Mouse (Mus musculus) left cerebral cortex, adult 8-10 months (tissue): ENCODE measurements around the gene Rd3l. TPM values are rescaled to one million over a fixed set of nuclear protein-coding genes. Genes with fewer than 3 reads are reported as not detected.
A peak's percentile ranks its signal among the peaks of the same experiment; 100 is the strongest.

Experiments
- DNase-seq, 2 experiments: peaks; one replicate each; pipeline ENCODE4 v3.0.0; 2022; ENCODE audit warnings: low spot score in 2 of 2
- total RNA-seq, 4 experiments: library from RNA; stranded (reverse); gene quantifications; 2 replicates each; pipeline ENCODE4 v1.2.4; 2022

The Rd3l gene
- not detected for total RNA-seq

DNA sequence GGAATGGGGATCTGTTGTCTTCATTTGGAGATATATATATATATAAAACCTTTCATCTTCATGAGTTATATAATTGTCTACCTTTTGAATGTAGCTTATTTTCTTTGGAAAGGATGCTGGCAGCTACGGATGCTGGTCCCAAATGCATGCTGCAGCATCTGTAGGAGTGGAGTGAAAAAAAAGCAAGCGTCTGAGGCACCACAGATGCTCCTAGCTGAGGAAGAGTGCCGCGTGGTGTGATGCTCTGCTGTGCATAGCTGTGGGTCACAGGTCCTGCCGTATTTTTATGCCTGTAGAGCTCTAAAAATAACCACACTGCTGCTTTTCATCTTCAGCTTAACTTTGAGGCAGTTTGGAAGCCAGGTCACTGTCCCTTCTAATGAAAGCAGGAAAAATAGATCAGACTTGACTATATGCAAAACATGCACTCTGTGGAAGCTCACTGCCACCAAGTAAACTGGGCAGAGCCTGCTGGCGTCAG lies at the start of gene Rd3l:
Rd3l (minus strand) TSS at position 431 of the 481 bp plus-strand sequence.
- DNase-seq, result no peak

DNA sequence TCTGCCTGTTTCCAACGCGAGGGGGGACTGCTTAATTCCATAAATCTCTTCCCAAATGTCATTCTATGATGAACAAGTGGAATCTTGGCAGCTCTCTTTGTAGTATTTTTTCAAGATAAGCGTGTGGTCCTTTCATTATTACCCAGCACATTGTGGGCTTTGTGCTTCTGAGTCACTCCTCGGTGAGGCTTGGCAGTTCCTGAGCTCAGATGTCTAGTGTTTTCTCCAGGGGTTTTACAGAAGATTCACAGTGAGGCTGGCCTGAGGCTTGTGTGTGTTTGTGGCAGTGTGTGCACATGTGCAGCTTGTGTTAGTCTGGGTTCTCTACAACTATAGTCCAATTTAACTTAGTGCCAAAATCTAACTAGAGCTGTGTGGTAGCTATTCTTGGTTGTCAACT lies 46.3 kb upstream of the Rd3l start:
- no peak for DNase-seq

GRCm38 (mm10) chr12:112025907-112026645 lies 45.0 kb upstream of the Rd3l start:
- DNase-seq, result peak in 1 of 2 experiments; percentile 40

DNA sequence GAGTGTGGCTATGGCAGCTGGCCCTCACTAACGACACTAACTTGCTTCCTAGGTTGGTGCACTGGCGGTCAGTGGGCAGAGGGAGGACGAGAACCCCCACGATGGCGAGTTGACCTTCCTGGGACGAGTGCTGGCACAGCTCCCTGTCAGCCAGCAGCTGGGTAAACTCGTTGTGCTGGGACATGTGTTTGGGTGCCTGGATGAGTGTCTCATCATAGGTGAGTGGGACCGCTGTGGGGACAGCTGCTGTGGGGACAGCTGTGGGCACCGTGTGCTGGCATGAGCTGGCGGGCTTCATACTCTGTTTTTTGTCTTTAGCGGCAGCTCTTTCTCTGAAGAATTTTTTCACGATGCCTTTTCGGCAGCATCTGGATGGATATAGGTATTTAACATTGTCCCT lies 44.3 kb upstream of the Rd3l start:
- DNase-seq, result no peak

DNA sequence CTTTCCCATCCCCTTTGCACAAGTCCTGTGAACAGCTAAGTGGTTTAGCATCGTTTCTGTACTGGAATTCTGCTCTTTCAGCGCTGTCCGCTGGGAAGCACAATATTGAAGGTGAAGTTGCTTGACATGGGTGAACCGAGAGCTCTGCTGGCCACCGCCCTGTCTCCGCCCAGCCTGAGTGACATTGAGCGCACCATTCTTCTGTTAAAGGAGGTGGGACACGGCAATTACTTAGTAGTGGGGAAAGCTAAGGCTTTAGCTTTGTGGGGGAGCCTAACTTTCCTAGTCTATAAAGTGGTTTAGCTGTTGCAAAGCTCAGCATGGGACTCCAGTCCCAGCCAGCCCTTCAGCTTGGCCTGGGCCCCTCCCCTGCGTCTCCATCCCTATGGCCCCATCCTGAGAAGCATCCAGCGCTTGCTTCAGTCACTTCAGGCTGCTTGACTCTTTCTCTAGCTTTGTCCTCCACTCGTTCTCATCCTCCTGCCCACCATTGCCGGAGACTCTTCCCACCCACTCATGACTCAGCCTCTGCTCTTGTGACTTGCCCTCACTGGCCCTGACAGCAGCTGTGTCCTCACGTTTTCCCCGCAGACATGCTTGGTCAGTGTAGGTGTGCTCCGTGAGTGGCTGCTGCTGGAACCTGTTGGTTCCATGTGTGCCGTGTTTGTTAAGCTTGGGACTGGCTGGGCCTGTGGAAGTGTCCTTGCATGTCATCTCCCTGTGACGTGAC lies 43.6 kb upstream of the Rd3l start:
- no peak for DNase-seq

DNA sequence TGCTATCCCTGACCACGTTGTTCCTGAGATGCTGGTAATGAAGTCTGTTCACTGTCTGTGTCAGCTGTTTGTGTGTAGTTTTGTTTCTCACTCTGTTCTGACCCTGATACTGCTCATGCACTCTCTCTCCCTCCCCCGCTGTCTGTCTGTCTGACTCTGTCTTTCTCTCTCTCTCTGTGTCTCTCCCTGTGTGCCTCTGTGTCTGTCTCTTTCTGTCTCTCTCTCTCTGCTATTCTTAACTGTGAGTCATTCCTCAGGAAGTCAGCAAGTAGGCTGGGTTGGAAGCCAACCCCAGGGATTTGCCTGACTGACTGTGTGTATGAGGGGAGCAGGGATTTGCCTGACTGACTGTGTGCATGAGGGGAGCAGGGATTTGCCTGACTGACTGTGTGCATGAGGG lies 42.2 kb upstream of the Rd3l start:
- DNase-seq, result no peak

DNA sequence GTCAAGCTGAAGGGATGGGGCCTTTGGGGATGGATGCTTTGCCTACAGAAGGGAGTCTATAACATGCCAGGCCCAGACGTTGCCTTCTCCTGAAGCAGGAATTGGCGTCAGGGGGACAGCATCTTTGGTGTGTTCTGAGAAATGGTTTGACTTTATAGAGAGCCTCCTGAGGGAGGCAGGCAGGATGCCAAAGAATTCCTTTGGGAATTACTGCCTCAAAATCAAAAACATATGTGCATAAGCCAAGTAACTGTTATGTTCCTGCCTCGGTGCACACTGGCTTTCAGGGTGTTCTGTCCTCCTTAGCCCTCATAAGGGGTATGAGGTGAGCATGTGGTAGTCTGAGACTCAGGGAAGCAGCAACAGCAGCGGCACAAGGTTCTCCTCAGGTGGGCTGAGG lies 35.2 kb upstream of the Rd3l start:
- no peak for DNase-seq

GRCm38 (mm10) chr12:112013271-112013801 lies 32.2 kb upstream of the Rd3l start:
- no peak for DNase-seq

DNA sequence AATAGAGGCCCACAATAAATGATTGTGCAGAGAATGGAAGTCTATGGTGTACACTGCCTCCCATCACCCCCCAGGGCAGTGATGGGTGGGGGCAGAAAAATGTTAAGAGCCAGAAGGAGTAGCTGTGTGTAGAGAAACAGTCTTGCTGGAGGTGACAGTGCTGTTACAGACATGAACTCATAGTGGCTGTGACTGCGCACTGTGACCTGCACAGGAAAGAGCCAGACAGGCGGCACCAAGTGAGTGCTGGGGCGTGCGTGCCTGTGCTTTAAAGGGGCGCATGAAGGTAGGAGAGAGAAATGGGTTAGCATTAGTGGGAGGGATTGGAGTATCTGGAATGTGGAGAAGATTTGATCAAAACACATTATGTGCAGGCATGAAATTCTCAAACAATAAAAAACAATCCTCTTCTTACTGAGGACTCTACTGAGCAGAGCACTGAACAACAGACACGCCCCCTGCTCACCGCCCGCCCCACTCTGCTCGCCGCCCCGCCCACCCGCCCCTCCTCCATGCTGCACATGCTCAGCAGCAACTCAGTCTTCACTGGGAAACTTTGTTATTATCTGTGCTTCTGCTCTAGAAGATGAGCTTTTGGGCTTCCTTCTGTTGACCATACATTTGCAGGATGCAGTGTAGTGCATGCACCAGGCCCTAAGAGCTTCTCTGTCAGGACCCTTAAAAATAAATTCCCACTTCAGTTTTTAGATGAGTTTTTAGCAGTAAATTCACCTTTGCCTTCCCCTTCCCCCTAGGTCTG lies 31.6 kb upstream of the Rd3l start:
- no peak for DNase-seq

DNA sequence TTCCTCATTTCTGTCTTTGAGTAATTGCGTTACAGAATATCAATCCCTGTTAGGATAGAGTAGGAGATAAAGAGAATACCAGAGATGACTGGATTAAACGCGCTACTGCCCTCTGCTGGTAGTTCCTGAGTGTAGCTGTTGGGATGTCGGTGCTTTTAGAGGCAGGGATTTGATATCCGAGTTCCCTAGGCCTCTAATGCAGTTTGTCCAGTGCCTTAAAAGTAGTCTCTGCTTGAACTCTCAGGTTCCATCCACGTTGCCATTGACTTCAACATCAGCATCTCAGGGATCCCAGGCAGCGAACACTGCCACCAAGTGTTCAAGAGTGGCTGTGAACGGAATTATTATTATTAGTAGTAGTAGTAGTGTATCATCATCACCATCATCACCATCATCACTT lies 20.1 kb upstream of the Rd3l start:
- peak in 1 of 2 experiments; percentile 57 for DNase-seq

- DNase-seq, result no peak
Measured at GRCm38 (mm10) chr12:111999735-112000134, 18.6 kb upstream of the Rd3l start.

DNA sequence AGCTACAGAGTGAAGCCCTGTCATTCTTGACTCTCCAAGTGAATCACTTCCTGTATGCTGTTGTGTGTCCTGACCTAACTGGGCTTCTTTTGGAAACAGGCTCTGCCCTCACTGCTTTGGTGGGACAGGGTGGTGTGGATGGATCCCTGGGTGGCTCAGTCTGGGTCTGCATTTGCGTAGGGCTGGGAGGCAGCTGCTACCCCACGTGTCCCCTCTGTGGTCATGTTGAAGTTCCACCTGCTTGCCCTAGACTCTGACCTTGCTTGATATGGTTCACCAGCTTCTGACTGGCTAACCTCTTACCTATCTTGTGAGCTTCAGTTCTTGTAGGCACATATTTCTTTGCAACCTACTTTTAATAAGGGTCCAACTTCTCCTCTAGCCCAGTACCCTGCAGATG lies 14.0 kb upstream of the Rd3l start:
- DNase-seq, result no peak

- DNase-seq, result no peak
Measured at GRCm38 (mm10) chr12:111992626-111993025, 11.5 kb upstream of the Rd3l start.

DNA sequence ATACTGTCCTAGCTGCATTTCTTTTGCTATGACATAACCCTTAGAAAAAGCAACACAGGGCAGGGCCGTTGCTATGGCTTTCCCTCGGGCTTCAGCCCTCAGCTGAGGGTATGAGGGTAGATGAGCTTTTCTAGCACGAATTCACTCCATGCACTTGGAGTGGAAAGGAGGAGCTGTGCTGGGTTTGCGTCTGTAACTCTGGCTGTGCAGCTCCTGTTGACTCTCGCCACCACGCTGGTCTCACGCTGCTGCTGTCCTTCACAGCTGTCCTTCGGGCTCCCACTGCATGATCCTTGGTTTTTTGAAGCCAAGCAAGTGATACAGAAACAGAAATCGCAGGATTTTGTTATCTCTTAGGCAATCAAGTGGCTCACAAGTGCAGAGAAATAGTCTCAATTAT lies 5.6 kb upstream of the Rd3l start:
- no peak for DNase-seq

DNA sequence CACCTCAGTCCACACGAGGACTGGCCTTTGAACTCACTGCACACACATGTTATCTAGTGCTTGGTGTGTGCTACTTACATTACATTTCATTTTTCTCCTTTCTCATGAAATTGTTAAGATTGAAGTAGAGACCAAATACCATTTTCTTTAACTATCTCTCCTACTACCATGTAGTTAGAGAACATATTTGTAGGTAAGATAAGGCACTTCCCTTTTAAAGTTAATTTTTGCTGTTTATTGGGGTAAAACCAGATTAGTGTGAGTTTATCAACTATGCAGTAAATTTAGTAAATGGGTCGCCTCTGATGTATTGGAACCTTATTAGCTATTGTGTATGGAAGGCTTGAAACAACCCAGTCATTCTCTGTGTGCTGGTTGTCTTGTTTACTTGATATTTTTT lies 2.0 kb upstream of the Rd3l start:
- DNase-seq, result no peak

DNA sequence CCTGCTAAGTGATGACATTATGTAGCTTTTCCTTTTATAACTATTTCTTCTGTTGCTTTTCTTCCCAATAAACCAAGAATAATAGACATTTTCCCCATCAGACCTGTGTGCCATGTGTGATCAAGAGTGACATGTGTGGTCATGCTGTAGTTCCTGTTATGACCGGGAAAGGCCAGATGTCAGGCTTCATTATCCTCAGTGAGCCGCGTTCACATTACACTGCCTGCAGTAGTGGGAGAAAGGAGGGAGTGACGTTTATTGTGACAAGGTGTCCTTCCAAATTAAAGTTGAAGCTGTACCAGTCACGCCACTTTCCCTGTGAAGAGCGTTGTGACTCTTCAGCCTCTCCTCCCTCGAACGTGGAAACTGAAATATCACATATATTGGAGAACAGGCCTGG lies 714 bp upstream of the Rd3l start:
- DNase-seq, result no peak

- DNase-seq, result no peak
Measured at GRCm38 (mm10) chr12:111978274-111978673, 2.8 kb downstream of the Rd3l start.

DNA sequence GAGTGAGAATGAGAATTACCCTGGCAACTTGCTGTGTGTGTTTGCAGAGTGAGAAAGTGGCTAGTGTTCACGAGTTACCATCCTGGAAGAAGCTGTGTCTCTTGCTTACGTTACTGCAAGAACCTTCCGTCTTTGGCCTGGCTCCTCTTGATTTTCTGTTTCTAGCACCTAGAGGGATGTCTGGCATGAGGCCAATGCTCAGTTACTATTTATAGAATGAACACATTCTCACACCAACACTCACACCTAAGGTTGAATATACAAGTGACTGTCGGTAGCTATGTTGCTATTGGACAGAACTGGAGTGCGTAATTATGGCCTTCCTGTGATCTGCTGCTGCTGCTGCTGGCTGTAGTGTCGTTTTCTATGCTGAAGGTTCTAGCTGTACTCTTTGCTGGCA lies 4.0 kb downstream of the Rd3l start:
- no peak for DNase-seq

DNA sequence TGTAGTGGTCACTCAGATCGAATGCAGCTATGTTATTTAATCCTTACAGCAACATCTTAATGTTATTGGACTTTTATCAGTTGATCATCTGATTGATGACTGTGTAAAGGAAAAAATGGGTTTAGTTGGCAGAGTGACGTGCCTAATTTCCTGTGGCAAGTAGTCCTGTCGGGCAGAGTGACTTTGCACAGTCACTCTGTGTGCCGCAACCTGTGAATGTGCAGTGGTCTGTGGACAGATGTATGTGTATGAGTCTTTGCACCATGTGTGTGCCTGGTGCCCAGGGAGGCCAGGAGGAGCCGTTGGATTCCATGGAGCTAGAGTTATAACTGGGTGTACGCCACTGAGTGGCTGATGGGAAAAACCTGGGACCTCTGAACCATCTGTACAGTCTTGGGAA lies 6.5 kb downstream of the Rd3l start:
- no peak for DNase-seq

DNA sequence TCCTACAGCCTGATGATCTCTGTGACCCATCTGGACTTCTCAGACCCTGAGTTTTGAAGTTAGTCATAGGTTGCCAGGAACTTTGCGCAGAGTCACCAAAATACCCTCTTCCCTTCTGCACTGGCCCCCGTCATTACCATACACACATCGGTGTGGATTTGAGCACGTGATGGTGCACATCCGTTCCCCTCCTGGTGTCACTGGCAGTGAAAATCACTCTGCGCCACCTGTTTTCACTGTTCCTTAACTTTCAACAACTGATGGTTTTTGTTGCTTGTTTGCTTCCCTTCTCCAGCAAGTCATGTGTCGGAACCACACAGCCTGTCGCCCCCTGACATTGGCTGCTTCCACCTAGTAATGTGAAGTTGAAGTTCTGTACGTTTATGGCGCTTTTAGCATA lies 8.6 kb downstream of the Rd3l start:
- DNase-seq, result no peak

- no peak for DNase-seq
Measured at GRCm38 (mm10) chr12:111971231-111971686, 9.9 kb downstream of the Rd3l start, which contains the start of gene Tdrd9. Gene Tdrd9 (plus strand): TSS chr12:111971559.

DNA sequence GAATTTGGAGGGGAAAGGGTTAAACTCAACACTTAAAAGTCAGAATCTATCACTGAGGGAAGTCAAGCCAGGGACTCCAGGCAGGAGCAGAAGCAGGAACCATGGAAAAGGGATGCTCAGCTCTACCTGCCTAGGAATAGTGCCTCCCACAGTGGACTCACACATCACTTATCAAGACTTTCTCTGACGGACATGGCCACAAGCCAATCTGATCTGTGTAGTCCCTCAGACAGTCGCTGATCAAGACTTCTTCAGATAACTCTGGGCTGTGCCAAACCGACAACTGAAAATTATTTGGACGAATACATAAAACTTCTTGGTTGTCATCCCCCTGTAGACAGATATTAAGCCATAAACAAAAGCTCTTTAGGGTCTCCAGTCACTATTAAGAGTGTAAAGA lies 11.0 kb downstream of the Rd3l start:
- DNase-seq, result no peak
